Mouse (Mus musculus): ENCODE measurements around the gene Alg13. TPM values are rescaled to one million over a fixed set of nuclear protein-coding genes. Genes with fewer than 3 reads are reported as not detected.

Gene Alg13
- 22.9 and 27.4 TPM in 2 replicates for polyA plus RNA-seq (2015; fragmentation: Nextera tagmentation; extraction: Ambion mirVana)

DNA sequence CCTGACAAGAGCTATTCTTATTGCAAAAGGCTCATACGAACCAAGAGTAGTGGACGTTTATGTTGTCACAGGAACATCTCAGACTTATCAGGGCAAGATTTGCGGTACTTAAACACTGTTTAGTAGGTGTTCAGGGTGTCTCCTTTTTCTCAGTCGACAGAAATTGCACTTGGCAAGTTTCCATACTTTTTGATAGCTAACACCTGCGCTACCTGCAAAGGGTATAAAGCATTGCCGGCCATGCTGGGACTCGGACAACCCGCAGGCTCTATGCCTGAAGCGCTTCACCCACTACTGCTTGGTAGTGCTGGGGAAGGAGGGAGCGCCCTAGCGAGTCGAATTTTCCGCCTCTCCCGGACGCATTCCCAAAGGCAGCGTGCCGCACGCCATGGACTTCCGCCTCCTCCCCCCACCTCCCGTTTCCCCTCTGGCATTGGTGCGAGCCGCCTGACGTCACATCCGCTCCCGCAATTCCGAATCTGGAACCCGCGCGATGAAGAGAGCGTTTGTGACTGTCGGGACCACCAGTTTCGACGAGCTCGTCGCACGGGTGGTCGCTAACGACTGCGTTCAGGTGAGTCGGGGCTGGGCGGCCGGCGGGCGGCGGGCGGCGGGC is at the start of gene Alg13:
TSS of gene Alg13 (plus strand) at position 257 of the 616 bp plus-strand sequence.
- 28% methylated on average over 38 of the region's 47 CpGs for WGBS
- ATAC-seq (ENCODE audit: low FRiP score, low TSS enrichment), result peak; percentile 85

DNA sequence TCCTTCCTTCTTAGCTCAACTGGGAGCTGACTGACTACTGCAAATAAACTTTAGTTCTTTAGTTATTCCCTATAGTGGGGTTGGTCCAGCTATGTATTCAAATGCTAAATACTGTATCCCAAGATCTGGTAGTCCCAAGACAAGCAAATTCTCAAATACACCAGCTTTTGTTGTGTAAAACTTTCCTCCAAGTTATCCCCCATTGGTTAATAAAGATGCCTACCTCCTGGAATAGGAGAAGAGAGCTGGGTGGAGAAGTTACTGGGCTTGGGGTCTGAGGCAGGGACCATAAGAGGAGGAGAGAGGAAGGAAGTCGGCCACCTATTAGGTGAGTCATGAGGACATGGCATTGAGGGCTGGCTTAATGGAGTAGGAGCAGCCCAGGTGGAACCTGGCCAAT is 49.0 kb upstream of the Alg13 start:
- no peak overlapping the region for H3K4me3 ChIP-seq (ENCODE audit: low read length)
- no peaks in the 10 kb centered on the region for H3K9me3 ChIP-seq (ENCODE audit: low read length)
- ATAC-seq (ENCODE audit: low FRiP score, low TSS enrichment), result no peak
- no peaks in the 10 kb centered on the region for H3K36me3 ChIP-seq (ENCODE audit: insufficient read depth, low read length)
- H3K4me2 ChIP-seq (replicated peaks; ENCODE audit: low read depth, low read length), result no peak overlapping the region
- no peaks in the 10 kb centered on the region for H3K4me1 ChIP-seq (ENCODE audit: insufficient read depth, low read length)
- H3K27ac ChIP-seq (ENCODE audit: low read length), result no peak overlapping the region
- no peak overlapping the region for H3K9ac ChIP-seq (replicated peaks; ENCODE audit: low read length)
- WGBS, result 71% methylated on average over 1 of the region's 1 CpGs
- no peaks in the 10 kb centered on the region for H3K27me3 ChIP-seq (ENCODE audit: insufficient read depth, low read length)

More for the DNA sequence above, at the start of gene Alg13:
- Histone ChIP-seq H3K4me2 (replicated peaks; ENCODE audit: low read depth, low read length) (peak within 1 kb of the TSS; percentile 70), H3K4me1 (ENCODE audit: insufficient read depth, low read length) (peaks cover 5% of the 10 kb centered on the region; the same call in 1 of the 2 replicates), H3K27me3 (ENCODE audit: insufficient read depth, low read length) (no peaks in the 10 kb centered on the region; the same call in 1 of the 2 replicates), H3K9ac (replicated peaks; ENCODE audit: low read length) (peak within 1 kb of the TSS; percentile 76), H3K4me3 (ENCODE audit: low read length) (peak within 1 kb of the TSS; percentile 67), H3K9me3 (ENCODE audit: low read length) (no peaks in the 10 kb centered on the region), H3K27ac (ENCODE audit: low read length) (peak within 1 kb of the TSS; percentile 73), H3K36me3 (ENCODE audit: insufficient read depth, low read length) (no peaks in the 10 kb centered on the region)

DNA sequence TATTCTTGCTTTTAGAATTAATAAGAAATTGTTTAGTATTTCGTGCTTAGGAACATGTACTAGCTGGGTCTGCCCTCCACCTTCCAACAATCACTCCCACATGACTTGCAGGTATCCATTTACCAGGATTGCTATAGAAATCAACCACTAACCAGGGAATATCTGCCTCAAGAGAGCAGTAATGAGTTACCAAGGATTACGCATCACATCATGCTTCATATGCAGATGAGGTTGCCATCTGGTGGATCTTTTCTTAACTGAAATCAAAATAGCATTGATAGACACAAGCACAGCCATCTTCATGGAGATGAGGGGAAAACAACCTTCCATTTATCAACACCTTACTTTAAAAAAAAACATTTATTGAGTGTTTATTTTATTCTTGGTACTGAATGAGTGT is 16.1 kb upstream of the Alg13 start:
- no peak overlapping the region for H3K4me2 ChIP-seq (replicated peaks; ENCODE audit: low read depth, low read length)
- no peak overlapping the region for H3K27ac ChIP-seq (ENCODE audit: low read length)
- peak; percentile 46; the same call in 1 of the 2 replicates for ATAC-seq (ENCODE audit: low FRiP score, low TSS enrichment)
- no peaks in the 10 kb centered on the region for H3K36me3 ChIP-seq (ENCODE audit: insufficient read depth, low read length)
- H3K27me3 ChIP-seq (ENCODE audit: insufficient read depth, low read length), result no peaks in the 10 kb centered on the region
- H3K9ac ChIP-seq (replicated peaks; ENCODE audit: low read length), result no peak overlapping the region
- H3K4me3 ChIP-seq (ENCODE audit: low read length), result no peak overlapping the region
- H3K9me3 ChIP-seq (ENCODE audit: low read length), result no peaks in the 10 kb centered on the region
- H3K4me1 ChIP-seq (ENCODE audit: insufficient read depth, low read length), result no peaks in the 10 kb centered on the region
- WGBS, result 67% methylated on average over 2 of the region's 2 CpGs

DNA sequence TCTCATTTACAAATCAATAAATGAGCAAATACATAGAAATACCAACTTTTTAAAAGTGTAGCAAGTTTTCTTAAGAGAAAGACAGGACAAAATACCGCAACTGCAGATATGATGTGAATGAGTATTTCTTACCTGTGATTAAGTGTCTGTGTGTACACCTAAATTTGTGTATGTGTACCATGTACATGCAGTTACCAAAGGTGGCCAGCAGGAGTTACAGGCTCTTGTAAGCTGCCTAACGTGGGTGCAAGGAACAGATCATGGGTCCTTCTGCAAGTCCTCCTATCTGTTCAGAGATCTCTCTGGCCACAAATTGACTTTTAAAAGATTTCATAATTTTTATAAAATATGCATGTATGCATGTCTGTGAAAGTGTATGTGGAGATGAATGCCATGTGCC is 11.9 kb upstream of the Alg13 start:
- no peak overlapping the region for H3K27ac ChIP-seq (ENCODE audit: low read length)
- H3K9ac ChIP-seq (replicated peaks; ENCODE audit: low read length), result no peak overlapping the region
- H3K4me3 ChIP-seq (ENCODE audit: low read length), result no peak overlapping the region
- no peaks in the 10 kb centered on the region for H3K4me1 ChIP-seq (ENCODE audit: insufficient read depth, low read length)
- ATAC-seq (ENCODE audit: low FRiP score, low TSS enrichment), result no peak
- H3K9me3 ChIP-seq (ENCODE audit: low read length), result no peaks in the 10 kb centered on the region
- no peaks in the 10 kb centered on the region for H3K27me3 ChIP-seq (ENCODE audit: insufficient read depth, low read length)
- 86% methylated on average over 2 of the region's 2 CpGs for WGBS
- no peak overlapping the region for H3K4me2 ChIP-seq (replicated peaks; ENCODE audit: low read depth, low read length)
- no peaks in the 10 kb centered on the region for H3K36me3 ChIP-seq (ENCODE audit: insufficient read depth, low read length)

DNA sequence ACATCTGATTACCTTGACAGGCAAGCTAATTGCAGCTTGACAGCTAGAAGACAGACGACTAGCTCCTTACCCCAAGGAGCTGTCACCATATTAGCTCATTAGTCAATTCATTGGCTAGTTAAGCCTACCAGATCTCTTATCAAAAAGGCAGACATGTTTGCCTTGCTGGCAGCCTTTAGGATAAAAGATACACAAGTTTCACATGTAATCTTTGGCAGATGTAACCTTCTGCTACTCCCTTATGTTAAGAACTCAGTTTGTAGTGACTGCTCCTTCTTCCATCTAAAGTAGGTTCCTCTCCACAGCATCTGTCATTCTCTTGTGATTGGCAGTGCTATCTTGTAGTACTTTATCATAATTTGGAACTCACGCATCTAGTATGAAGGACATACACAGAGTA is 3.6 kb upstream of the Alg13 start:
- no peak for ATAC-seq (ENCODE audit: low FRiP score, low TSS enrichment)
- no peak overlapping the region for H3K27ac ChIP-seq (ENCODE audit: low read length)
- no peaks in the 10 kb centered on the region for H3K9me3 ChIP-seq (ENCODE audit: low read length)
- WGBS, result 62% methylated on average over 2 of the region's 2 CpGs
- no peaks in the 10 kb centered on the region; the same call in 1 of the 2 replicates for H3K27me3 ChIP-seq (ENCODE audit: insufficient read depth, low read length)
- H3K36me3 ChIP-seq (ENCODE audit: insufficient read depth, low read length), result no peaks in the 10 kb centered on the region
- H3K4me1 ChIP-seq (ENCODE audit: insufficient read depth, low read length), result peaks cover 5% of the 10 kb centered on the region; the same call in 1 of the 2 replicates
- H3K4me3 ChIP-seq (ENCODE audit: low read length), result no peak overlapping the region
- no peak overlapping the region for H3K9ac ChIP-seq (replicated peaks; ENCODE audit: low read length)
- no peak overlapping the region for H3K4me2 ChIP-seq (replicated peaks; ENCODE audit: low read depth, low read length)

DNA sequence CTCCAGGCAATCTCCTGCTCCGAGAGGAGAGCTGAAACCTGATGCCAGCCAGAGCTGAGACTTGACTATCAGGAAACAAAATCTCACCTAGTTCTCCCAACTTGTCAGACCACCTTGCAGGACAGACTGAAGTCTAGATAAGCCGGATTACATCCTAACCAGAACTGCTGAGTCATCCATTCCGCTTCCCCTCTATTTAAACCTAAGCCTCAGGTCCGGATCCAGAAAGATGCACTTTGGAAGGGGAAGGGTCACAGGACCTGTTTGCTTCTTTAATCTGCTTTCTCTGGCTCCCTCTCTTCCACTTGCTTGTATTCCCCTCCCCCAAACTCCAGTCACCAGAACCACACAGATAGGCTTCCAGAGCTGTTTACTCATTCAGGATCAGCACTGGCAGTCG is 2.6 kb upstream of the Alg13 start:
- 35% methylated on average over 5 of the region's 5 CpGs for WGBS
- no peak overlapping the region for H3K9ac ChIP-seq (replicated peaks; ENCODE audit: low read length)
- H3K36me3 ChIP-seq (ENCODE audit: insufficient read depth, low read length), result no peaks in the 10 kb centered on the region
- 0 out of 2 replicates have a peak overlapping the region, but pooled peaks have one; percentile 58 for H3K27ac ChIP-seq (ENCODE audit: low read length)
- no peak overlapping the region for H3K4me3 ChIP-seq (ENCODE audit: low read length)
- ATAC-seq (ENCODE audit: low FRiP score, low TSS enrichment), result no peak
- H3K4me2 ChIP-seq (replicated peaks; ENCODE audit: low read depth, low read length), result no peak overlapping the region
- H3K4me1 ChIP-seq (ENCODE audit: insufficient read depth, low read length), result peaks cover 5% of the 10 kb centered on the region; the same call in 1 of the 2 replicates
- H3K9me3 ChIP-seq (ENCODE audit: low read length), result no peaks in the 10 kb centered on the region
- H3K27me3 ChIP-seq (ENCODE audit: insufficient read depth, low read length), result no peaks in the 10 kb centered on the region; the same call in 1 of the 2 replicates

DNA sequence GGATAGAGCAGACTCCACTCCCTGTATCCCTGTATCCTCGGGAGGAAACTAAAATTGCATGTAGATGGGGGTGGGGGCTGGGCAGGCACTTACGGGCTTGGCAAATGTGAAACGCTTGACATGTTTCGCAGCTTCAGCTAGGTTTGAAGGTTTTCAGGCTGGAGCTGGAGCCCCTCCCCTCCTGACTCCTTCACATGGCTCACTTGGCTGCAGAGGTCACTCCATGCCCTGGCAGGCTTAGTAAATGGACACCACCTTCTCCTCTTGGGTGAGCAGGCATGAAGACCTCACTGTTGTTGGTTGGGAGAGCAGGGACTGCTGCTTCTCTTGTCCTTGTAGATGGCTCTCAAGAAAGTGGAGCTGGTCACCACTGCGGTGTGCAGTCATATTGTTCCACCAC is 1.6 kb upstream of the Alg13 start:
- no peak overlapping the region; the same call in 1 of the 2 replicates for H3K4me2 ChIP-seq (replicated peaks; ENCODE audit: low read depth, low read length)

DNA sequence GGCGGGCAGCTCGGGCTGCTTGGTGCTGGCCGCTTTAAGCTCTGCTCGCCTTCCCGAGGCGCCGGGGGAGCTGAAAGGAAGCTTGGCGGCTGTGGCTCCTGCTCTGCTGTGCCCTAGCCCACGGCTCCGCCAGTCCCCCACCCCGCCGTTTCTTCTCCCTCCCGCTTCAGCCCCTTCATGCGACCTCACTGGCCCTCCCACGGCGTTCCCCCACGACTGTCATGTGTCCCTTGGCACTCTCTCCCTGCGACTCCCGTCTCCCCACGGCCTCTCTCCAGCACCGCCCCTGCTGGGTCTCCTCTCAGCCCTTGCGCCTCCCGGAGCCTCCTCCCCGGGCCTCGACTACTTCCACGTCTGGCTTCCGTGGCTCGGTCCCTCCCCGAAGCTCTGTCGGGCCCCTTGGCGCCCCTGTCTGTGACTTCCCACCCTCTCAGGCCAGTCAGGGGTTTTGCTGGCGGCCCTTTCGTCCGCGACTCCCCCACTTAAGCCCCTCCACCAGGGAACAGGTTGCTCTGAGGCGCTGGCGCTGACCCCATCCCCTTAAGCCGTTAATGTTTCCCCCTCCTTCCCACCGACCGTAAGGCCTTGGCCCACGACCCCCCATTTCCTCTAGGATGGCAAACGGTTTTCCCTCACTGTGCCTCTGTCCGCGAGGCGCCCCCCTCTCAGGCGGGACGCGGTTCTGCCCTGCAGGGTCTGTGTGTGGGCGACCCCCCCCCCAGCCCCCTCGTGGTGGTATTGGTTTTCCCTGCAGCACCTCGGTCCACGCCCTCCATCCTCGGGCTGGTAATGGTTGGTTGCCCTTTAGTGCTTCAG is 768 bp downstream of the Alg13 start:
- no peaks in the 10 kb centered on the region for H3K9me3 ChIP-seq (ENCODE audit: low read length)
- WGBS, result 29% methylated on average over 40 of the region's 53 CpGs
- peak overlapping the region; percentile 76 for H3K9ac ChIP-seq (replicated peaks; ENCODE audit: low read length)
- peak overlapping the region; percentile 67 for H3K4me3 ChIP-seq (ENCODE audit: low read length)
- no peaks in the 10 kb centered on the region for H3K36me3 ChIP-seq (ENCODE audit: insufficient read depth, low read length)
- peaks cover 5% of the 10 kb centered on the region; the same call in 1 of the 2 replicates for H3K4me1 ChIP-seq (ENCODE audit: insufficient read depth, low read length)
- H3K27me3 ChIP-seq (ENCODE audit: insufficient read depth, low read length), result no peaks in the 10 kb centered on the region; the same call in 1 of the 2 replicates
- peak; percentile 63 for ATAC-seq (ENCODE audit: low FRiP score, low TSS enrichment)
- peak overlapping the region; percentile 70 for H3K4me2 ChIP-seq (replicated peaks; ENCODE audit: low read depth, low read length)
- peak overlapping the region; percentile 73 for H3K27ac ChIP-seq (ENCODE audit: low read length)

More for the DNA sequence above, 1.6 kb upstream of the Alg13 start:
- no peaks in the 10 kb centered on the region for H3K36me3 ChIP-seq (ENCODE audit: insufficient read depth, low read length)
- no peak overlapping the region for H3K9ac ChIP-seq (replicated peaks; ENCODE audit: low read length)
- H3K27me3 ChIP-seq (ENCODE audit: insufficient read depth, low read length), result no peaks in the 10 kb centered on the region; the same call in 1 of the 2 replicates
- no peak overlapping the region for H3K27ac ChIP-seq (ENCODE audit: low read length)
- H3K4me1 ChIP-seq (ENCODE audit: insufficient read depth, low read length), result peaks cover 5% of the 10 kb centered on the region; the same call in 1 of the 2 replicates
- H3K9me3 ChIP-seq (ENCODE audit: low read length), result no peaks in the 10 kb centered on the region
- H3K4me3 ChIP-seq (ENCODE audit: low read length), result no peak overlapping the region
- ATAC-seq (ENCODE audit: low FRiP score, low TSS enrichment), result peak; percentile 60; the same call in 1 of the 2 replicates
- 56% methylated on average over 5 of the region's 5 CpGs for whole genome bisulfite sequencing

DNA sequence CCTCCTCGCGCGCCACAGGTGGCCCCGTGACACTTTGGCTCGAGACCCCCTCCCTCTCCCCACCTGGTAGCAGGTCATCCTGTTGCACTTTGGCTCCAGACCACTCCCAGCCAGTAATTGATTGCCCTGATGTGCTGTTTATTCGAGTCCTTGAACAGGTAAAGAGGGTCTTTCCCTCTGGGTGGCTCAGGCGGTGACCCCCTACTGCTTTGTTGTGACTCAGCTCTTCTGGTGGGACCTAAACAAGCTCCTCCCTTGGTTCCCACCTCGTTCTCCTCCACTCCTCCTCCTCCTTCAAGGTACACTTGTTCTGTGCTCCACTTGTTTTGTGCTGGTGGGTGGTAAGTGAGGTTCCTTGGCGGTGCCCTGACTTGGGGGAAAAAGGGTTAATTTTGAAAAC is 1.8 kb downstream of the Alg13 start:
- WGBS, result 30% methylated on average over 6 of the region's 9 CpGs
- H3K4me3 ChIP-seq (ENCODE audit: low read length), result peak overlapping the region; percentile 67
- no peaks in the 10 kb centered on the region; the same call in 1 of the 2 replicates for H3K27me3 ChIP-seq (ENCODE audit: insufficient read depth, low read length)
- H3K9ac ChIP-seq (replicated peaks; ENCODE audit: low read length), result no peak overlapping the region; the same call in 1 of the 2 replicates
- no peaks in the 10 kb centered on the region for H3K36me3 ChIP-seq (ENCODE audit: insufficient read depth, low read length)
- H3K4me2 ChIP-seq (replicated peaks; ENCODE audit: low read depth, low read length), result peak overlapping the region; percentile 70
- no peak overlapping the region for H3K27ac ChIP-seq (ENCODE audit: low read length)
- H3K9me3 ChIP-seq (ENCODE audit: low read length), result no peaks in the 10 kb centered on the region
- peaks cover 5% of the 10 kb centered on the region; the same call in 1 of the 2 replicates for H3K4me1 ChIP-seq (ENCODE audit: insufficient read depth, low read length)
- ATAC-seq (ENCODE audit: low FRiP score, low TSS enrichment), result no peak

Data from kidney, embryonic 16.5 days (tissue).